Mouse (Mus musculus) myocyte (in vitro differentiated cells): ENCODE measurements at regions not wholly inside any gene's neighbourhood (a gene's known extent, or its start where the extent isn't known, plus 50 kb on each side); places are given as distances from the start of the nearest gene placed in this dataset.

ENCODE experiments used
- E2F4 ChIP-seq: IDR thresholded peaks from one replicate; pipeline ENCODE4 v1.6.1; 2011; ENCODE audit warnings: mild to moderate bottlenecking, control low read depth, moderate library complexity; ENCODE audit not compliant: insufficient read depth
- POLR2A ChIP-seq: IDR thresholded peaks from one replicate; pipeline ENCODE4 v1.6.1; 2011; ENCODE audit warnings: low read depth, mild to moderate bottlenecking, control low read depth, moderate library complexity; ENCODE audit not compliant: insufficient read length

- TF ChIP-seq E2F4, result no peak
- no peak for TF ChIP-seq POLR2A
These were observed 71.3 kb upstream of the Jak1 start for GRCm38 (mm10) chr4:101336371-101336770.
